In genomic region chr10:11280578-11281463, GRCm38 (mm10) we compare ENCODE assay signal across 8 mouse cellular contexts. TPM values are rescaled to one million over a fixed set of nuclear protein-coding genes. Genes with fewer than 3 reads are reported as not detected.
DNase-seq lines count a peak whose midpoint lies in the region; ATAC-seq lines count a peak whose summit lies in the region.

TSS of gene Fbxo30 (plus strand) at chr10:11281330.

- WGBS in embryonic facial prominence, embryonic 11.5 days: under 1% methylated on average over 57 of the region's 93 CpGs
- under 1% methylated on average over 80 of the region's 93 CpGs for WGBS in midbrain, embryonic 11.5 days

- peak; percentile 94 for ATAC-seq in embryonic facial prominence, embryonic 11.5 days (replicated peaks; ENCODE audit: insufficient number of reproducible peaks, low FRiP score, low TSS enrichment, low read depth)
- ATAC-seq in midbrain, embryonic 11.5 days (ENCODE audit: low FRiP score): peak; percentile 93

- H3K4me3 ChIP-seq in embryonic facial prominence, embryonic 11.5 days (ENCODE audit: low read depth, low read length): peak within 1 kb of the TSS; percentile 92
- peak within 1 kb of the TSS; percentile 74 for H3K4me3 ChIP-seq in midbrain, embryonic 11.5 days (ENCODE audit: low read depth, low read length)

- peak; percentile 92 for DNase-seq in adrenal gland, postnatal 25 days
- peak; percentile 89 for DNase-seq in embryonic facial prominence, embryonic 11.5 days (ENCODE audit: low spot score)
- DNase-seq in heart, adult 11 months: peak; percentile 100
- DNase-seq in kidney, adult 11 months: peak; percentile 97
- peak; percentile 89 for DNase-seq in left cerebral cortex, postnatal 4 days
- peak; percentile 100 for DNase-seq in midbrain, embryonic 11.5 days (ENCODE audit: low spot score, missing footprints)
- DNase-seq in right cerebral cortex, postnatal 4 days: peak; percentile 83
- DNase-seq in yolk sac, embryonic 10.5 days (ENCODE audit: low spot score): peak; percentile 92

- H3K27ac ChIP-seq in embryonic facial prominence, embryonic 11.5 days (replicated peaks; ENCODE audit: low read depth, low read length): peak within 1 kb of the TSS; percentile 94
- peak within 1 kb of the TSS; percentile 95 for H3K27ac ChIP-seq in midbrain, embryonic 11.5 days (ENCODE audit: low read depth, low read length)

- intact Hi-C loops in left cerebral cortex, postnatal 4 days (cut with DNase I): no loop called here

- H3K9ac ChIP-seq in embryonic facial prominence, embryonic 11.5 days (replicated peaks; ENCODE audit: low read length): peak within 1 kb of the TSS; percentile 96
- H3K9ac ChIP-seq in midbrain, embryonic 11.5 days (ENCODE audit: low read length): peak within 1 kb of the TSS; percentile 88

- H3K27me3 ChIP-seq in embryonic facial prominence, embryonic 11.5 days (ENCODE audit: control insufficient read depth, insufficient read depth, low read length): no peaks in the 10 kb centered on the region
- H3K27me3 ChIP-seq in midbrain, embryonic 11.5 days (ENCODE audit: control insufficient read depth, insufficient read depth, low read length): no peaks in the 10 kb centered on the region

- peak within 1 kb of the TSS; percentile 76 for H3K4me2 ChIP-seq in embryonic facial prominence, embryonic 11.5 days (ENCODE audit: low read depth, low read length)
- peak within 1 kb of the TSS; percentile 72 for H3K4me2 ChIP-seq in midbrain, embryonic 11.5 days

- no peaks in the 10 kb centered on the region for H3K36me3 ChIP-seq in embryonic facial prominence, embryonic 11.5 days (replicated peaks; ENCODE audit: control insufficient read depth, insufficient read depth, low read depth, low read length)
- no peaks in the 10 kb centered on the region for H3K36me3 ChIP-seq in midbrain, embryonic 11.5 days (ENCODE audit: control insufficient read depth, insufficient read depth, low read length)

- H3K4me1 ChIP-seq in embryonic facial prominence, embryonic 11.5 days (ENCODE audit: control insufficient read depth, insufficient read depth, low read length): no peaks in the 10 kb centered on the region
- H3K4me1 ChIP-seq in midbrain, embryonic 11.5 days (ENCODE audit: control insufficient read depth, insufficient read depth, low read length): 0 out of 2 replicates have a peak, but pooled peaks cover 2% of the 10 kb centered on the region

- H3K9me3 ChIP-seq in embryonic facial prominence, embryonic 11.5 days (replicated peaks; ENCODE audit: control insufficient read depth, low read length): no peaks in the 10 kb centered on the region
- no peaks in the 10 kb centered on the region for H3K9me3 ChIP-seq in midbrain, embryonic 11.5 days (ENCODE audit: control insufficient read depth, low read length)

RNA-seq across cellular contexts. Expression of gene Fbxo30, which starts in this region (rescaled TPM):
- 23.3 and 26.2 TPM in 2 replicates for total RNA-seq in adrenal gland, postnatal 25 days (2021)
- polyA plus RNA-seq in embryonic facial prominence, embryonic 11.5 days (2014; fragmentation: Nextera tagmentation; extraction: Ambion mirVana): 46.3 and 48.6 TPM in 2 replicates
- 10 to 100 TPM; 19.5 to 21.4 TPM for total RNA-seq in left cerebral cortex, postnatal 4 days (2021)
- polyA plus RNA-seq in midbrain, embryonic 11.5 days (2014; fragmentation: Nextera tagmentation; extraction: Ambion mirVana): 40.9 and 46.6 TPM in 2 replicates

Comparison
In these comparisons a context has a peak if more than half of its experiments do, and no peak if none do; other contexts are left out.
1. Peak in every context shown above with its lines: DNase-seq, ATAC-seq, H3K4me3 ChIP-seq and H3K27ac ChIP-seq.